Comparison of ENCODE assay signal across 9 mouse cellular contexts in the genomic region with DNA sequence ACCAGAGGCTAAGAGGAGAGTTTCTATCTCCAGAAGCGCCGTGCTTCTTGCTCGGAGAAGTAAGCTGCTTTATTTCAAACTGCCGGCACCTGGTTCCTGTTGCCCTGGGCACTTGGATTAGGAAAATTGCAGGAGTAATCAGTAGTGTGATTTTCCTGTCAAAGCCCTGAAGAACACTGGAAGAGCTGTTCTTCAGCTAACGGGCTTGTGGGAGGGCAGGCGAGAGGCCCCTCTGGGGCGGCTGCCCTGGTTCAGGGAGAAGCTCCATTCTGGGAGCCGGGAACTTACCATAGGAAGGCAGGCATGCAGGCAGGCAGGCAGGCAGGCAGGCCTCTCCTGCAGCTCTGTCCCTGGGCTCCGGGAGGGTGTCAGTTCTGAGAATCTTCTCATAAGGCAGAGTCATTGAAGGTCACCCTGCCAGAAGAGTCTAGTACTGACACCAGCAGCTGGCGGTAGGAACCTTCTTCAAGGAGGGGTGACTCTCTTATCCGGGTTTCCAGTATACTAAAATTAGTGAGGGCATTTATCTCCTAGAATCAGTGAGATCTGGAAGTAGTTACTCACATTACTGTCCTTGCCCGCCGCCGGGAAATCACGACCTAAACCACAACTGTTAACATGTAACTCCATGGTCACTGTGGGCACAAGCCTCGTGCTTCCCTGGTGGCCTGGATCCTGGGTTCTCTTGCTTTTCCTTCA. TPM values are rescaled to one million over a fixed set of nuclear protein-coding genes. Genes with fewer than 3 reads are reported as not detected.
DNase-seq lines count a peak whose midpoint lies in the region; ATAC-seq and TF ChIP-seq lines count a peak whose summit lies in the region.
"Had no signal": no experiment of that assay in that cellular context is flagged by ENCODE, and none has a peak within 500 bp of the region (broad histone marks: within the 10 kb centered on the region; RNA-seq: fewer than 3 reads in every experiment).

A gene (minus strand): TSS at position 457 of the 699 bp plus-strand sequence.

- H3K4me3 ChIP-seq in forebrain, embryonic 15.5 days = no peak within 1 kb of the TSS
- H3K4me3 ChIP-seq in hindbrain, embryonic 11.5 days (ENCODE audit: low read depth, low read length) = no peak within 1 kb of the TSS
- no peak within 1 kb of the TSS for H3K4me3 ChIP-seq in neural tube, embryonic 15.5 days (replicated peaks)
- no peak within 1 kb of the TSS for H3K4me3 ChIP-seq in liver, postnatal 0 days (ENCODE audit: low read depth, low read length)
- H3K4me3 ChIP-seq: megakaryocyte, embryonic 14.5 days had no signal

- ATAC-seq in forebrain, embryonic 15.5 days (replicated peaks) = no peak
- ATAC-seq in hindbrain, embryonic 11.5 days (ENCODE audit: low FRiP score) = no peak
- ATAC-seq in neural tube, embryonic 15.5 days (ENCODE audit: low FRiP score) = no peak
- no peak for ATAC-seq in liver, postnatal 0 days
- no peak for ATAC-seq in megakaryocyte progenitor cell, adult 5-6 weeks (replicated peaks; ENCODE audit: poor library complexity)

- no peak for DNase-seq in layer of hippocampus, adult 8-10 months (ENCODE audit: low spot score in 2 of 2)
- DNase-seq in layer of hippocampus, adult 11-12 months (ENCODE audit: low spot score) = no peak
- DNase-seq in adrenal gland, adult 2 months = peak; percentile 33
- DNase-seq in hindbrain, embryonic 11.5 days (ENCODE audit: low spot score) = no peak
- no peak for DNase-seq in liver, postnatal 0 days

- no peak within 1 kb of the TSS for H3K27ac ChIP-seq in forebrain, embryonic 15.5 days (replicated peaks)
- H3K27ac ChIP-seq in hindbrain, embryonic 11.5 days (ENCODE audit: low read depth, low read length) = no peak within 1 kb of the TSS
- no peak within 1 kb of the TSS for H3K27ac ChIP-seq in neural tube, embryonic 15.5 days (replicated peaks)
- H3K27ac ChIP-seq in liver, postnatal 0 days (ENCODE audit: low read depth) = no peak within 1 kb of the TSS

- no peak for TF ChIP-seq CTCF in liver, postnatal 0 days (IDR thresholded peaks at IDR 0.05; ENCODE audit: low read depth)

- H3K9me3 ChIP-seq in forebrain, embryonic 15.5 days = no peaks in the 10 kb centered on the region
- H3K9me3 ChIP-seq in hindbrain, embryonic 11.5 days (ENCODE audit: control insufficient read depth, low read length) = no peaks in the 10 kb centered on the region
- H3K9me3 ChIP-seq in neural tube, embryonic 15.5 days (replicated peaks) = no peaks in the 10 kb centered on the region
- no peaks in the 10 kb centered on the region for H3K9me3 ChIP-seq in liver, postnatal 0 days (ENCODE audit: low read length)
- H3K9me3 ChIP-seq: megakaryocyte, embryonic 14.5 days had no signal

- 67% methylated on average over 16 of the region's 16 CpGs for WGBS in forebrain, embryonic 15.5 days
- 75% methylated on average over 16 of the region's 16 CpGs for WGBS in hindbrain, embryonic 11.5 days
- WGBS in neural tube, embryonic 15.5 days = 78% methylated on average over 16 of the region's 16 CpGs
- WGBS in liver, postnatal 0 days (ENCODE audit: insufficient replicate concordance) = 63% methylated on average over 16 of the region's 16 CpGs

- no peak within 1 kb of the TSS for H3K9ac ChIP-seq in forebrain, embryonic 15.5 days (replicated peaks)
- H3K9ac ChIP-seq in hindbrain, embryonic 11.5 days (ENCODE audit: low read depth, low read length) = no peak within 1 kb of the TSS
- no peak within 1 kb of the TSS for H3K9ac ChIP-seq in neural tube, embryonic 15.5 days (replicated peaks)
- H3K9ac ChIP-seq in liver, postnatal 0 days (replicated peaks) = no peak within 1 kb of the TSS

- H3K4me2 ChIP-seq in forebrain, embryonic 15.5 days (replicated peaks) = no peak within 1 kb of the TSS
- no peak within 1 kb of the TSS for H3K4me2 ChIP-seq in hindbrain, embryonic 11.5 days (replicated peaks; ENCODE audit: low read depth, low read length)
- no peak within 1 kb of the TSS for H3K4me2 ChIP-seq in neural tube, embryonic 15.5 days
- H3K4me2 ChIP-seq in liver, postnatal 0 days (ENCODE audit: low read depth, low read length) = no peak within 1 kb of the TSS

- TF ChIP-seq EP300 in liver, postnatal 0 days (IDR thresholded peaks at IDR 0.05; ENCODE audit: low read depth) = no peak

- no peaks in the 10 kb centered on the region for H3K27me3 ChIP-seq in forebrain, embryonic 15.5 days
- no peaks in the 10 kb centered on the region for H3K27me3 ChIP-seq in hindbrain, embryonic 11.5 days (ENCODE audit: control insufficient read depth, insufficient read depth, low read length)
- no peaks in the 10 kb centered on the region for H3K27me3 ChIP-seq in neural tube, embryonic 15.5 days (replicated peaks)
- H3K27me3 ChIP-seq in liver, postnatal 0 days (ENCODE audit: insufficient read depth, low read length) = peaks cover 2% of the 10 kb centered on the region; the same call in 1 of the 2 replicates

- H3K36me3 ChIP-seq in forebrain, embryonic 15.5 days = no peaks in the 10 kb centered on the region
- H3K36me3 ChIP-seq in hindbrain, embryonic 11.5 days (ENCODE audit: control insufficient read depth, insufficient read depth, low read length) = no peaks in the 10 kb centered on the region
- H3K36me3 ChIP-seq in neural tube, embryonic 15.5 days = no peaks in the 10 kb centered on the region
- no peaks in the 10 kb centered on the region for H3K36me3 ChIP-seq in liver, postnatal 0 days (replicated peaks; ENCODE audit: insufficient read depth, low read length)

- no peaks in the 10 kb centered on the region for H3K4me1 ChIP-seq in forebrain, embryonic 15.5 days
- no peaks in the 10 kb centered on the region for H3K4me1 ChIP-seq in hindbrain, embryonic 11.5 days (replicated peaks; ENCODE audit: control insufficient read depth, insufficient read depth, low read length)
- H3K4me1 ChIP-seq in neural tube, embryonic 15.5 days = no peaks in the 10 kb centered on the region
- no peaks in the 10 kb centered on the region for H3K4me1 ChIP-seq in liver, postnatal 0 days (ENCODE audit: insufficient read depth)

RNA-seq across cellular contexts. Expression of the gene that starts here (rescaled TPM):
- total RNA-seq in layer of hippocampus, adult 8-10 months (2022) = 10 to 100 TPM; 13.2 to 19.0 (median 14.2) TPM
- total RNA-seq in adrenal gland, adult 2 months (2021) = 10 to 100 TPM; 18.5 to 29.8 TPM
- polyA plus RNA-seq in adrenal gland, adult 2 months (2012; rRNA removed) = 21.9 and 27.7 TPM in 2 replicates
- 10.6 and 12.5 TPM in 2 replicates for polyA plus RNA-seq in forebrain, embryonic 15.5 days (2015; fragmentation: Nextera tagmentation; extraction: Ambion mirVana)
- 22.1 and 25.1 TPM in 2 replicates for polyA plus RNA-seq in hindbrain, embryonic 11.5 days (2014; fragmentation: Nextera tagmentation; extraction: Ambion mirVana)
- polyA plus RNA-seq in neural tube, embryonic 15.5 days (2015; fragmentation: Nextera tagmentation; extraction: Ambion mirVana) = 15.5 and 27.6 TPM in 2 replicates
- 6.9 and 7.5 TPM in 2 replicates for polyA plus RNA-seq in liver, postnatal 0 days (2015; fragmentation: Nextera tagmentation; extraction: Ambion mirVana)
- total RNA-seq in megakaryocyte progenitor cell, adult 5-6 weeks (2015) = not detected in 2 replicates
- not detected in 2 replicates for total RNA-seq in megakaryocyte progenitor cell, adult 5-6 weeks (2017)

Comparison
In these comparisons a context has a peak if more than half of its experiments do, and no peak if none do; other contexts are left out.
1. RNA of the gene that starts here (total RNA-seq): 18.5 to 29.8 TPM in adrenal gland, adult 2 months and 13.2 to 19.0 TPM in layer of hippocampus, adult 8-10 months; not detected in megakaryocyte progenitor cell, adult 5-6 weeks; every median in the first group is over 10 times any median in the second.